Mouse (Mus musculus) cerebellum, adult 9-11 months (tissue): ENCODE results near the gene Zfp37.
"Not testable (repeated sequence)": the region's sequence is repeated elsewhere in the genome, so short reads cannot be mapped to it uniquely, and the experiment has no call there.

Experiments used
- DNase-seq: peaks from one replicate; pipeline ENCODE4 v3.0.0; 2022

Gene Zfp37

GRCm38 (mm10) chr4:62230769-62231168, at the start of gene Zfp37:
Gene Zfp37, minus strand, starts transcription at chr4:62231047.
- no peak for DNase-seq

GRCm38 (mm10) chr4:62278081-62278480, 47.2 kb upstream of the Zfp37 start:
- no peak for DNase-seq

- no peak for DNase-seq
Measured at GRCm38 (mm10) chr4:62277222-62277621, 46.4 kb upstream of the Zfp37 start.

GRCm38 (mm10) chr4:62276642-62277041, 45.8 kb upstream of the Zfp37 start:
- no peak for DNase-seq

- DNase-seq = no peak
Measured at GRCm38 (mm10) chr4:62274841-62275536, 44.1 kb upstream of the Zfp37 start.

- DNase-seq = no peak
Measured at GRCm38 (mm10) chr4:62273916-62274315, 43.1 kb upstream of the Zfp37 start.

GRCm38 (mm10) chr4:62272696-62273095, 41.8 kb upstream of the Zfp37 start:
- no peak for DNase-seq

- DNase-seq = no peak
Measured at GRCm38 (mm10) chr4:62267101-62267500, 36.3 kb upstream of the Zfp37 start.

GRCm38 (mm10) chr4:62266016-62266415, 35.2 kb upstream of the Zfp37 start:
- not testable (repeated sequence) for DNase-seq

- no peak for DNase-seq
Measured at GRCm38 (mm10) chr4:62265154-62265836, 34.4 kb upstream of the Zfp37 start.

GRCm38 (mm10) chr4:62263133-62263844, 32.4 kb upstream of the Zfp37 start:
- no peak for DNase-seq

GRCm38 (mm10) chr4:62262276-62262675, 31.4 kb upstream of the Zfp37 start, which contains the start of gene Slc31a2:
Gene Slc31a2, plus strand, starts transcription at chr4:62262562.
- no peak for DNase-seq

GRCm38 (mm10) chr4:62256931-62257330, 26.1 kb upstream of the Zfp37 start:
- no peak for DNase-seq

GRCm38 (mm10) chr4:62254551-62254950, 23.7 kb upstream of the Zfp37 start:
- no peak for DNase-seq

GRCm38 (mm10) chr4:62251776-62252175, 20.9 kb upstream of the Zfp37 start:
- DNase-seq = no peak

GRCm38 (mm10) chr4:62250896-62251544, 20.2 kb upstream of the Zfp37 start:
- DNase-seq = no peak

GRCm38 (mm10) chr4:62248328-62248727, 17.5 kb upstream of the Zfp37 start:
- DNase-seq = no peak

GRCm38 (mm10) chr4:62240586-62240985, 9.7 kb upstream of the Zfp37 start:
- no peak for DNase-seq

GRCm38 (mm10) chr4:62230153-62230552, 694 bp downstream of the Zfp37 start:
- DNase-seq = no peak

- DNase-seq = peak; percentile 16
Measured at GRCm38 (mm10) chr4:62229448-62229847, 1.4 kb downstream of the Zfp37 start.

GRCm38 (mm10) chr4:62228391-62228790, 2.5 kb downstream of the Zfp37 start:
- peak; percentile 27 for DNase-seq

- no peak for DNase-seq
Measured at GRCm38 (mm10) chr4:62213490-62213889, 17.4 kb downstream of the Zfp37 start.

GRCm38 (mm10) chr4:62210035-62210434, 20.8 kb downstream of the Zfp37 start:
- DNase-seq = peak; percentile 20
